ENCODE assay signal across 24 mouse cellular contexts in the genomic region with DNA sequence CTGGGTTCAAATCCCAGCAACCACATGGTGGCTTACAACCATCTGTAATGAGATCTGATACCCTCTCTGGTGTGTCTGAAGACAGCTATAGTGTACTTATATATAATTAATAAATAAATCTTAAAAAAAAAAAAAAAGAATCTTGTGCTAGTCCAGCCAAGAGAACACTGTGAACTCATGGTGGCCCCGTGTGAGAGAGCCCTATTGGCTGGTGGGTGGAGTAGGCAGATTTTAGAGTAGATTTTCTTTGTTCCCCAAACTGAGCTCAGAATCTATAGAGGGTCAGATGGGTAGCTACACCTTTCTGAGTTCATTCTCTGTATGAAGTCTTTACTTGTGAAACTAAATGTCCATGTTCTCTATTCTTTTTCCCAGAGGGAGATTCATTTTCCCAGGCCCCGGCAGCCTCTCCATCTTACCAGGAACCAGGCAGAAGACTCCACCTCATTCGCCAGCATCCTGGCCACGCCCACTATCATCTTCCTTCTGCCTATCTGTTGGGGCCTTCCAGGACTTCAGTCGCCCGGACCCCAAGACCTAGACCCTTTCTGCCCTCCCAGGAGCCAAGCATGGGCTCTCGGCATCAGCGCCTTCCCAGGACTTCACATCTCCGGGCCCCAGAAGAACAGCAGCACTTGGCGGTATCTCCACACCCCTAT. TPM values are rescaled to one million over a fixed set of nuclear protein-coding genes. Genes with fewer than 3 reads are reported as not detected.
DNase-seq lines count a peak whose midpoint lies in the region; ATAC-seq and TF ChIP-seq lines count a peak whose summit lies in the region.
"Had no signal": no experiment of that assay in that cellular context is flagged by ENCODE, and none has a peak within 500 bp of the region (broad histone marks: within the 10 kb centered on the region; RNA-seq: fewer than 3 reads in every experiment).

No protein-coding gene starts in this region.

- no peaks in the 10 kb centered on the region for H3K36me3 ChIP-seq in heart, embryonic 10.5 days
- H3K36me3 ChIP-seq in MEL (ENCODE audit: control insufficient read depth in 1 of 2, insufficient read depth in 2 of 2, low read length in 2 of 2) = peaks cover 0 to 56% of the 10 kb centered on the region in 2 experiments; a peak in 2 of 4 replicates
- no peaks in the 10 kb centered on the region for H3K36me3 ChIP-seq in limb, embryonic 10.5 days
- peaks cover 4% of the 10 kb centered on the region for H3K36me3 ChIP-seq in liver, embryonic 16.5 days (ENCODE audit: control insufficient read depth, insufficient read depth)
- H3K36me3 ChIP-seq in neural tube, embryonic 15.5 days = no peaks in the 10 kb centered on the region
- H3K36me3 ChIP-seq: embryonic facial prominence, embryonic 13.5 days; forebrain, embryonic 10.5 days; limb, embryonic 13.5 days; midbrain, embryonic 13.5 days; stomach, embryonic 15.5 days had no signal

- DNase-seq in heart, embryonic 10.5 days (ENCODE audit: low spot score) = no peak
- no peak for DNase-seq in heart, adult 18-20 months
- DNase-seq in MEL (ENCODE audit: low read depth, low spot score) = peak; percentile 76
- DNase-seq in limb, embryonic 10.5 days (ENCODE audit: low spot score) = no peak
- no peak for DNase-seq in lung, postnatal 10 days
- no peak for DNase-seq in heart, adult 8-10 months (ENCODE audit: low spot score)
- DNase-seq: adrenal gland, adult 8-10 months; cerebellum, adult 9-11 months; heart, adult 2 months; kidney, adult 18-20 months; kidney, postnatal 10 days; right cerebral cortex, postnatal 14 days; thymus, adult 2 months had no signal

- no peak for TF ChIP-seq EP300 in MEL (IDR thresholded peaks at IDR 0.05; ENCODE audit: low read depth in 1 of 2, low read length in 2 of 2)

- TF ChIP-seq CTCF in MEL (IDR thresholded peaks at IDR 0.05 in 2 of 3, conservative IDR thresholded peaks at IDR 0.05 in 1 of 3; ENCODE audit: control insufficient read depth in 1 of 3, insufficient read depth in 1 of 3, low read depth in 2 of 3, low read length in 3 of 3, poor library complexity in 1 of 3, severe bottlenecking in 1 of 3) = no peak

- H3K9me3 ChIP-seq in heart, embryonic 10.5 days = no peaks in the 10 kb centered on the region
- H3K9me3 ChIP-seq in MEL (replicated peaks; ENCODE audit: insufficient read depth, low read length) = no peaks in the 10 kb centered on the region
- no peaks in the 10 kb centered on the region for H3K9me3 ChIP-seq in limb, embryonic 10.5 days (replicated peaks)
- no peaks in the 10 kb centered on the region for H3K9me3 ChIP-seq in liver, embryonic 16.5 days (replicated peaks; ENCODE audit: control insufficient read depth, low read length)
- H3K9me3 ChIP-seq in neural tube, embryonic 15.5 days (replicated peaks) = no peaks in the 10 kb centered on the region
- H3K9me3 ChIP-seq: embryonic facial prominence, embryonic 13.5 days; forebrain, embryonic 10.5 days; limb, embryonic 13.5 days; midbrain, embryonic 13.5 days; stomach, embryonic 15.5 days had no signal

- no peak for ATAC-seq in liver, embryonic 16.5 days (ENCODE audit: low read depth)
- no peak for ATAC-seq in neural tube, embryonic 15.5 days (ENCODE audit: low FRiP score)
- ATAC-seq: CD4-positive, CD25-positive, alpha-beta regulatory T cell, adult 4 months; midbrain, embryonic 13.5 days had no signal

- peaks cover 44% of the 10 kb centered on the region for H3K79me2 ChIP-seq in MEL (ENCODE audit: control insufficient read depth, insufficient read depth, low read length, poor library complexity)

- H3K4me1 ChIP-seq in heart, embryonic 10.5 days = peaks cover 54% of the 10 kb centered on the region
- peaks cover 31 to 78% of the 10 kb centered on the region in 2 experiments for H3K4me1 ChIP-seq in MEL (ENCODE audit: control insufficient read depth in 1 of 2, insufficient read depth in 2 of 2, low read length in 2 of 2)
- peaks cover 26% of the 10 kb centered on the region for H3K4me1 ChIP-seq in limb, embryonic 10.5 days
- H3K4me1 ChIP-seq in liver, embryonic 16.5 days (ENCODE audit: control insufficient read depth, low read depth, low read length) = peaks cover 92% of the 10 kb centered on the region
- 0 out of 2 replicates have a peak, but pooled peaks cover 7% of the 10 kb centered on the region for H3K4me1 ChIP-seq in neural tube, embryonic 15.5 days

- peak in 1 of 2 experiments; percentile 29; a peak in 2 of 4 replicates for TF ChIP-seq POLR2A in MEL (IDR thresholded peaks at IDR 0.05; ENCODE audit: control insufficient read depth in 1 of 2, insufficient read depth in 1 of 2, low read depth in 1 of 2, low read length in 2 of 2, poor library complexity in 1 of 2)

- peak overlapping the region; percentile 49; the same call in 1 of the 2 replicates for H3K27ac ChIP-seq in heart, embryonic 10.5 days
- peak overlapping the region; percentile 92 for H3K27ac ChIP-seq in MEL (ENCODE audit: control insufficient read depth, low read depth, low read length)
- 0 out of 2 replicates have a peak overlapping the region, but pooled peaks have one; percentile 16 for H3K27ac ChIP-seq in limb, embryonic 10.5 days
- peak overlapping the region; percentile 93 for H3K27ac ChIP-seq in liver, embryonic 16.5 days (ENCODE audit: low read length)
- no peak overlapping the region for H3K27ac ChIP-seq in neural tube, embryonic 15.5 days (replicated peaks)
- H3K27ac ChIP-seq: embryonic facial prominence, embryonic 13.5 days; heart, adult 2 months; limb, embryonic 13.5 days; midbrain, embryonic 13.5 days; stomach, embryonic 15.5 days had no signal

- H3K9ac ChIP-seq in MEL (ENCODE audit: control insufficient read depth, low read depth, low read length, poor library complexity, severe bottlenecking) = peak overlapping the region; percentile 70
- H3K9ac ChIP-seq in liver, embryonic 16.5 days (ENCODE audit: low read depth, low read length) = no peak overlapping the region
- H3K9ac ChIP-seq in neural tube, embryonic 15.5 days (replicated peaks) = no peak overlapping the region
- H3K9ac ChIP-seq: embryonic facial prominence, embryonic 13.5 days; limb, embryonic 13.5 days; midbrain, embryonic 13.5 days; stomach, embryonic 15.5 days had no signal

- 65% methylated on average over 10 of the region's 10 CpGs for WGBS in heart, embryonic 10.5 days
- 77% methylated on average over 10 of the region's 10 CpGs for WGBS in limb, embryonic 10.5 days
- WGBS in liver, embryonic 16.5 days (ENCODE audit: insufficient replicate concordance) = 60% methylated on average over 10 of the region's 10 CpGs
- WGBS in neural tube, embryonic 15.5 days = 80% methylated on average over 10 of the region's 10 CpGs

- peaks cover 22% of the 10 kb centered on the region for H3K27me3 ChIP-seq in heart, embryonic 10.5 days (ENCODE audit: insufficient read depth, poor library complexity, severe bottlenecking)
- no peaks in the 10 kb centered on the region for H3K27me3 ChIP-seq in MEL (ENCODE audit: control insufficient read depth in 1 of 2, insufficient read depth in 2 of 2, low read length in 2 of 2)
- no peaks in the 10 kb centered on the region for H3K27me3 ChIP-seq in limb, embryonic 10.5 days (ENCODE audit: low read depth, poor library complexity, severe bottlenecking)
- no peaks in the 10 kb centered on the region for H3K27me3 ChIP-seq in liver, embryonic 16.5 days (ENCODE audit: control insufficient read depth, insufficient read depth, low read depth, low read length)
- H3K27me3 ChIP-seq in neural tube, embryonic 15.5 days (replicated peaks) = no peaks in the 10 kb centered on the region
- H3K27me3 ChIP-seq: embryonic facial prominence, embryonic 13.5 days; limb, embryonic 13.5 days; stomach, embryonic 15.5 days had no signal

- H3K4me3 ChIP-seq in heart, embryonic 10.5 days = no peak overlapping the region
- H3K4me3 ChIP-seq in MEL (ENCODE audit: control insufficient read depth in 1 of 2, insufficient read depth in 1 of 2, low read depth in 2 of 2, low read length in 2 of 2) = peak overlapping the region; percentile 30 to 45; a peak in 3 of 4 replicates
- H3K4me3 ChIP-seq in limb, embryonic 10.5 days = no peak overlapping the region
- no peak overlapping the region for H3K4me3 ChIP-seq in liver, embryonic 16.5 days (ENCODE audit: low read depth, low read length)
- no peak overlapping the region for H3K4me3 ChIP-seq in neural tube, embryonic 15.5 days (replicated peaks)
- H3K4me3 ChIP-seq: embryonic facial prominence, embryonic 13.5 days; forebrain, embryonic 10.5 days; heart, adult 2 months; limb, embryonic 13.5 days; midbrain, embryonic 13.5 days; myocyte; stomach, embryonic 15.5 days had no signal

- TF ChIP-seq RAD21 in MEL (IDR thresholded peaks at IDR 0.05; ENCODE audit: low read depth, low read length) = no peak

- peak overlapping the region; percentile 70; the same call in 1 of the 2 replicates for H3K4me2 ChIP-seq in liver, embryonic 16.5 days (ENCODE audit: low read depth, low read length)
- H3K4me2 ChIP-seq in neural tube, embryonic 15.5 days = no peak overlapping the region
- H3K4me2 ChIP-seq: embryonic facial prominence, embryonic 13.5 days; limb, embryonic 13.5 days; midbrain, embryonic 13.5 days; stomach, embryonic 15.5 days had no signal

TF ChIP-seq in MEL, 35 proteins besides CTCF, POLR2A, EP300 and RAD21 (continues in another document):
- peak; percentile 62; the same call in 1 of the 2 replicates for TF ChIP-seq TBP (IDR thresholded peaks at IDR 0.05; ENCODE audit: low read depth, low read length)

RNA-seq across cellular contexts. Expression of gene Supt4a, which starts 6.6 kb away (rescaled TPM):
- polyA plus RNA-seq in heart, embryonic 10.5 days (2016; fragmentation: Nextera tagmentation; extraction: Ambion mirVana) = 122 and 151 TPM in 2 replicates
- 10 to 100 TPM; 42.8 to 46.1 TPM for total RNA-seq in heart, adult 18-20 months (2021)
- 301 and 332 TPM in 2 replicates for total RNA-seq in MEL (2012; rRNA removed)
- 100 to 1,000 TPM in 1 of 2 experiments, not detected in 1; 223 TPM for polyA plus RNA-seq in MEL (2012; ENCODE audit: insufficient read depth in 1 of 2, insufficient read length in 2 of 2, low read depth in 1 of 2, low replicate concordance in 2 of 2, missing spikeins in 1 of 2)
- 187 and 191 TPM in 2 replicates for polyA plus RNA-seq in limb, embryonic 10.5 days (2016; fragmentation: Nextera tagmentation; extraction: Ambion mirVana)
- polyA plus RNA-seq in liver, embryonic 16.5 days (2015; fragmentation: Nextera tagmentation; extraction: Ambion mirVana) = 180 and 196 TPM in 2 replicates
- polyA plus RNA-seq in neural tube, embryonic 15.5 days (2015; fragmentation: Nextera tagmentation; extraction: Ambion mirVana) = 129 and 144 TPM in 2 replicates
- 10 to 100 TPM; 37.1 to 52.2 (median 38.0) TPM for total RNA-seq in heart, adult 8-10 months (2022)

RNA-seq across cellular contexts. Expression of gene Tspoap1, which starts 29.6 kb away (rescaled TPM):
- polyA plus RNA-seq in heart, embryonic 10.5 days (2016; fragmentation: Nextera tagmentation; extraction: Ambion mirVana) = 0.95 and 1.5 TPM in 2 replicates
- total RNA-seq in heart, adult 18-20 months (2021) = under 1 TPM in 1 of 2 experiments, not detected in 1; 0.15 TPM
- total RNA-seq in MEL (2012; rRNA removed) = 3.7 and 5.2 TPM in 2 replicates
- polyA plus RNA-seq in MEL (2012; ENCODE audit: insufficient read depth in 1 of 2, insufficient read length in 2 of 2, low read depth in 1 of 2, low replicate concordance in 2 of 2, missing spikeins in 1 of 2) = 1 to 10 TPM in 1 of 2 experiments, not detected in 1; 8.6 TPM
- 0.74 and 2.9 TPM in 2 replicates for polyA plus RNA-seq in limb, embryonic 10.5 days (2016; fragmentation: Nextera tagmentation; extraction: Ambion mirVana)
- polyA plus RNA-seq in liver, embryonic 16.5 days (2015; fragmentation: Nextera tagmentation; extraction: Ambion mirVana) = 1.7 and 2.7 TPM in 2 replicates
- 34.5 and 43.8 TPM in 2 replicates for polyA plus RNA-seq in neural tube, embryonic 15.5 days (2015; fragmentation: Nextera tagmentation; extraction: Ambion mirVana)
- total RNA-seq in heart, adult 8-10 months (2022) = under 1 TPM in 3 of 4 experiments, not detected in 1; 0.14 to 0.25 (median 0.22) TPM
- total RNA-seq: gastrocnemius, adult 8-10 months; heart, adult 2 months had no signal
- polyA plus RNA-seq: heart, postnatal 0 days had no signal

Comparison
In these comparisons a context has a peak if more than half of its experiments do, and no peak if none do; other contexts are left out.
1. H3K4me3 ChIP-seq: peak in MEL (2 of 2); none in heart, embryonic 10.5 days (single experiment), limb, embryonic 10.5 days (single experiment), liver, embryonic 16.5 days (single experiment) and neural tube, embryonic 15.5 days (single experiment).